Comparison of ENCODE assay signal across 12 mouse cellular contexts in genomic region chr11:82602818-82603217, GRCm38 (mm10).
DNase-seq lines count a peak whose midpoint lies in the region; ATAC-seq and TF ChIP-seq lines count a peak whose summit lies in the region.
"Had no signal": no experiment of that assay in that cellular context is flagged by ENCODE, and none has a peak within 500 bp of the region (broad histone marks: within the 10 kb centered on the region; RNA-seq: fewer than 3 reads in every experiment).

No protein-coding gene starts in this region.

- DNase-seq in forebrain, postnatal 0 days, result peak; percentile 35
- DNase-seq in forebrain, embryonic 10.5 days (ENCODE audit: extremely low spot score, low spot score), result no peak
- DNase-seq in layer of hippocampus, adult 11-12 months (ENCODE audit: low spot score), result peak; percentile 8
- no peak for DNase-seq in layer of hippocampus, postnatal 14 days (ENCODE audit: low spot score in 2 of 2)
- DNase-seq in retina, embryonic 14.5 days (ENCODE audit: low spot score), result peak; percentile 34
- DNase-seq in left cerebral cortex, adult 9 months (ENCODE audit: low spot score in 2 of 2), result no peak
- no peak for DNase-seq in limb, embryonic 10.5 days (ENCODE audit: low spot score)
- DNase-seq: adrenal gland, adult 8-10 months had no signal

- no peaks in the 10 kb centered on the region for H3K36me3 ChIP-seq in forebrain, postnatal 0 days (ENCODE audit: insufficient read depth)
- H3K36me3 ChIP-seq in forebrain, embryonic 10.5 days (replicated peaks), result no peaks in the 10 kb centered on the region
- H3K36me3 ChIP-seq in heart, embryonic 15.5 days, result no peaks in the 10 kb centered on the region
- no peaks in the 10 kb centered on the region for H3K36me3 ChIP-seq in limb, embryonic 10.5 days
- H3K36me3 ChIP-seq: embryonic facial prominence, embryonic 13.5 days; limb, embryonic 12.5 days had no signal

- 14% methylated on average over 11 of the region's 11 CpGs for WGBS in forebrain, postnatal 0 days
- 20% methylated on average over 11 of the region's 11 CpGs for WGBS in forebrain, embryonic 10.5 days
- 8% methylated on average over 11 of the region's 11 CpGs for WGBS in heart, embryonic 15.5 days
- WGBS in limb, embryonic 10.5 days, result 38% methylated on average over 11 of the region's 11 CpGs

- no peak for TF ChIP-seq CTCF in forebrain, postnatal 0 days (IDR thresholded peaks at IDR 0.05; ENCODE audit: low read depth)

- 0 out of 2 replicates have a peak overlapping the region, but pooled peaks have one; percentile 4 for H3K4me2 ChIP-seq in forebrain, postnatal 0 days (ENCODE audit: low read depth)
- H3K4me2 ChIP-seq in heart, embryonic 15.5 days, result peak overlapping the region; percentile 6
- H3K4me2 ChIP-seq: embryonic facial prominence, embryonic 13.5 days; limb, embryonic 12.5 days had no signal

- no peak overlapping the region for H3K9ac ChIP-seq in forebrain, postnatal 0 days
- H3K9ac ChIP-seq in heart, embryonic 15.5 days, result no peak overlapping the region
- H3K9ac ChIP-seq: embryonic facial prominence, embryonic 13.5 days; limb, embryonic 12.5 days had no signal

- H3K27me3 ChIP-seq in forebrain, postnatal 0 days (ENCODE audit: insufficient read depth, low read length), result no peaks in the 10 kb centered on the region; the same call in 1 of the 2 replicates
- peaks cover 64% of the 10 kb centered on the region for H3K27me3 ChIP-seq in forebrain, embryonic 10.5 days (ENCODE audit: poor library complexity, severe bottlenecking)
- peaks cover 44% of the 10 kb centered on the region for H3K27me3 ChIP-seq in heart, embryonic 15.5 days
- peaks cover 63% of the 10 kb centered on the region for H3K27me3 ChIP-seq in limb, embryonic 10.5 days (ENCODE audit: low read depth, poor library complexity, severe bottlenecking)

- ATAC-seq in forebrain, postnatal 0 days, result no peak
- ATAC-seq in heart, embryonic 15.5 days (replicated peaks; ENCODE audit: insufficient number of reproducible peaks, insufficient read depth, low FRiP score, low read depth), result 0 out of 2 replicates have a peak, but pooled peaks have one; percentile 58

- no peak overlapping the region for H3K27ac ChIP-seq in forebrain, postnatal 0 days (ENCODE audit: low read depth, low read length)
- no peak overlapping the region for H3K27ac ChIP-seq in forebrain, embryonic 10.5 days
- H3K27ac ChIP-seq in heart, embryonic 15.5 days, result no peak overlapping the region
- H3K27ac ChIP-seq in limb, embryonic 10.5 days, result no peak overlapping the region
- H3K27ac ChIP-seq: embryonic facial prominence, embryonic 13.5 days; heart, adult 2 months; limb, embryonic 12.5 days had no signal

- H3K4me3 ChIP-seq in forebrain, postnatal 0 days (ENCODE audit: low read depth, low read length), result no peak overlapping the region
- no peak overlapping the region for H3K4me3 ChIP-seq in forebrain, embryonic 10.5 days
- no peak overlapping the region for H3K4me3 ChIP-seq in heart, embryonic 15.5 days
- no peak overlapping the region for H3K4me3 ChIP-seq in limb, embryonic 10.5 days
- H3K4me3 ChIP-seq: embryonic facial prominence, embryonic 13.5 days; heart, adult 2 months; limb, embryonic 12.5 days had no signal

- no peaks in the 10 kb centered on the region for H3K4me1 ChIP-seq in forebrain, postnatal 0 days (ENCODE audit: insufficient read depth)
- H3K4me1 ChIP-seq in forebrain, embryonic 10.5 days, result peaks cover 33% of the 10 kb centered on the region
- H3K4me1 ChIP-seq in heart, embryonic 15.5 days (replicated peaks), result peaks cover 12% of the 10 kb centered on the region
- peaks cover 11% of the 10 kb centered on the region for H3K4me1 ChIP-seq in limb, embryonic 10.5 days

- H3K9me3 ChIP-seq in forebrain, postnatal 0 days (ENCODE audit: low read length), result no peaks in the 10 kb centered on the region
- H3K9me3 ChIP-seq in forebrain, embryonic 10.5 days, result no peaks in the 10 kb centered on the region
- H3K9me3 ChIP-seq in heart, embryonic 15.5 days (replicated peaks), result no peaks in the 10 kb centered on the region
- H3K9me3 ChIP-seq in limb, embryonic 10.5 days (replicated peaks), result no peaks in the 10 kb centered on the region
- H3K9me3 ChIP-seq: embryonic facial prominence, embryonic 13.5 days; limb, embryonic 12.5 days had no signal

Comparison
In these comparisons a context has a peak if more than half of its experiments do, and no peak if none do; other contexts are left out.
1. DNase-seq: peak in forebrain, postnatal 0 days (single experiment), layer of hippocampus, adult 11-12 months (single experiment) and retina, embryonic 14.5 days (single experiment); none in forebrain, embryonic 10.5 days (single experiment), layer of hippocampus, postnatal 14 days (0 of 2), left cerebral cortex, adult 9 months (0 of 2) and limb, embryonic 10.5 days (single experiment).